Mouse (Mus musculus) hindbrain, embryonic 15.5 days (tissue): ENCODE results near the gene Ahr. TPM values are rescaled to one million over a fixed set of nuclear protein-coding genes. Genes with fewer than 3 reads are reported as not detected.

Source experiments
- ATAC-seq: fragments of 200-750 bp; cut with Nextera tagmentation; 2 replicates; pipeline ENCODE4 v1.8.0; 2017; ENCODE audit warnings: low read depth, moderate number of reproducible peaks, moderate TSS enrichment; ENCODE audit not compliant: low FRiP score
- H3K27ac ChIP-seq: fragments of 300-500 bp; sonication (generic); replicated peaks from 2 replicates; pipeline ENCODE4 v1.5.1; 2015; ENCODE audit warnings: mild to moderate bottlenecking, inconsistent platforms
- H3K27me3 ChIP-seq: fragments of 300-500 bp; sonication (generic); 2 replicates; pipeline ENCODE4 v1.6.1; 2015; ENCODE audit warnings: control low read depth, inconsistent platforms
- H3K36me3 ChIP-seq: fragments of 300-500 bp; sonication (generic); 2 replicates; pipeline ENCODE4 v1.6.1; 2015; ENCODE audit warnings: control low read depth, inconsistent platforms
- H3K4me1 ChIP-seq: fragments of 300-500 bp; sonication (generic); replicated peaks from 2 replicates; pipeline ENCODE4 v1.6.1; 2015; ENCODE audit warnings: control low read depth, inconsistent platforms
- H3K4me2 ChIP-seq: fragments of 300-500 bp; sonication (generic); 2 replicates; pipeline ENCODE4 v1.6.1; 2015; ENCODE audit warnings: moderate library complexity, mild to moderate bottlenecking, inconsistent platforms
- H3K4me3 ChIP-seq: fragments of 300-500 bp; sonication (generic); 2 replicates; pipeline ENCODE4 v1.5.1; 2015; ENCODE audit warnings: mild to moderate bottlenecking, inconsistent platforms
- H3K9ac ChIP-seq: fragments of 300-500 bp; sonication (generic); 2 replicates; pipeline ENCODE4 v1.6.1; 2015; ENCODE audit warnings: inconsistent platforms
- H3K9me3 ChIP-seq: fragments of 300-500 bp; sonication (generic); 2 replicates; pipeline ENCODE4 v1.6.1; 2016; ENCODE audit warnings: control low read depth, inconsistent platforms
- WGBS: fragments of 180-500 bp; shearing (Covaris S2); methylation state at CpG from one replicate; pipeline ENCODE4 v1.1.7; 2015; 5-methylcytosine and 5-hydroxymethylcytosine counted together
- polyA plus RNA-seq: library from polyadenylated mRNA; unstranded; fragments of >200 nt; fragmentation: Nextera tagmentation; extraction: Ambion mirVana; gene quantifications from 2 replicates; pipeline ENCODE4 v1.2.1, GENCODE M21; 2015

Ahr gene
- polyA plus RNA-seq, 1 experiment from 2014 or later: 4.5 TPM

- 80% methylated on average over 4 of the region's 4 CpGs for WGBS
These were observed 39.6 kb downstream of the Ahr start for GRCm38 (mm10) chr12:35495195-35495594.

GRCm38 (mm10) chr12:35480764-35481163 is 54.1 kb downstream of the Ahr start:
- no peak overlapping the region for H3K9ac ChIP-seq
- H3K4me1 ChIP-seq: no peaks in the 10 kb centered on the region
- no peak overlapping the region for H3K4me3 ChIP-seq
- H3K36me3 ChIP-seq: no peaks in the 10 kb centered on the region
- H3K27me3 ChIP-seq: no peaks in the 10 kb centered on the region
- H3K9me3 ChIP-seq: no peaks in the 10 kb centered on the region
- no peak overlapping the region for H3K4me2 ChIP-seq
- 88% methylated on average over 2 of the region's 2 CpGs for WGBS
- no peak overlapping the region for H3K27ac ChIP-seq
- ATAC-seq: no peak

More at GRCm38 (mm10) chr12:35495195-35495594, 39.6 kb downstream of the Ahr start:
- Histone ChIP-seq H3K27ac (no peak overlapping the region), H3K27me3 (no peaks in the 10 kb centered on the region), H3K4me2 (no peak overlapping the region), H3K36me3 (no peaks in the 10 kb centered on the region), H3K4me1 (no peaks in the 10 kb centered on the region), H3K9ac (no peak overlapping the region), H3K9me3 (no peaks in the 10 kb centered on the region), H3K4me3 (no peak overlapping the region)
- ATAC-seq: no peak

- Histone ChIP-seq H3K36me3 (no peaks in the 10 kb centered on the region), H3K4me1 (no peaks in the 10 kb centered on the region), H3K9ac (no peak overlapping the region), H3K27ac (no peak overlapping the region), H3K4me3 (no peak overlapping the region), H3K4me2 (no peak overlapping the region), H3K27me3 (no peaks in the 10 kb centered on the region), H3K9me3 (no peaks in the 10 kb centered on the region)
- 82% methylated on average over 5 of the region's 5 CpGs for WGBS
- no peak for ATAC-seq
These were observed 55.9 kb downstream of the Ahr start for GRCm38 (mm10) chr12:35478906-35479305.

GRCm38 (mm10) chr12:35463457-35463856 is 71.4 kb downstream of the Ahr start:
- Histone ChIP-seq H3K4me1 (no peaks in the 10 kb centered on the region), H3K4me2 (no peak overlapping the region), H3K27ac (no peak overlapping the region), H3K9me3 (no peaks in the 10 kb centered on the region), H3K27me3 (no peaks in the 10 kb centered on the region), H3K9ac (no peak overlapping the region), H3K4me3 (no peak overlapping the region), H3K36me3 (no peaks in the 10 kb centered on the region)
- WGBS: 90% methylated on average over 1 of the region's 1 CpGs
- ATAC-seq: no peak

- Histone ChIP-seq H3K9ac (no peak overlapping the region), H3K9me3 (no peaks in the 10 kb centered on the region), H3K36me3 (no peaks in the 10 kb centered on the region), H3K27me3 (no peaks in the 10 kb centered on the region), H3K4me1 (no peaks in the 10 kb centered on the region), H3K4me3 (no peak overlapping the region), H3K27ac (no peak overlapping the region), H3K4me2 (no peak overlapping the region)
- ATAC-seq: no peak
- 76% methylated on average over 6 of the region's 6 CpGs for WGBS
These were observed 72.2 kb downstream of the Ahr start for GRCm38 (mm10) chr12:35462667-35463066.

GRCm38 (mm10) chr12:35459662-35460061 is 75.2 kb downstream of the Ahr start:
- WGBS: 89% methylated on average over 3 of the region's 3 CpGs
- no peaks in the 10 kb centered on the region for H3K27me3 ChIP-seq
- no peak overlapping the region for H3K9ac ChIP-seq
- H3K36me3 ChIP-seq: no peaks in the 10 kb centered on the region
- H3K9me3 ChIP-seq: no peaks in the 10 kb centered on the region
- H3K4me2 ChIP-seq: no peak overlapping the region
- no peak overlapping the region for H3K4me3 ChIP-seq
- no peak overlapping the region for H3K27ac ChIP-seq
- ATAC-seq: no peak
- no peaks in the 10 kb centered on the region for H3K4me1 ChIP-seq
